Mouse (Mus musculus): Measurements from ENCODE around the gene Tdpoz3. TPM values are rescaled to one million over a fixed set of nuclear protein-coding genes. Genes with fewer than 3 reads are reported as not detected.
"Not testable (repeated sequence)": the region's sequence is repeated elsewhere in the genome, so short reads cannot be mapped to it uniquely, and the experiment has no call there.

Gene Tdpoz3
- not detected in 2 replicates for polyA plus RNA-seq (2014; fragmentation: Nextera tagmentation; extraction: Ambion mirVana)

- H3K4me3 ChIP-seq (ENCODE audit: low read depth, low read length); H3K36me3 ChIP-seq (ENCODE audit: control insufficient read depth, insufficient read depth, low read length); H3K4me1 ChIP-seq (replicated peaks; ENCODE audit: control insufficient read depth, insufficient read depth, low read length); DNase-seq (ENCODE audit: low spot score); H3K27ac ChIP-seq (ENCODE audit: low read depth, low read length); ATAC-seq (replicated peaks; ENCODE audit: low FRiP score); H3K9me3 ChIP-seq (ENCODE audit: control insufficient read depth, low read length); H3K27me3 ChIP-seq (replicated peaks; ENCODE audit: control insufficient read depth, insufficient read depth, low read length); H3K4me2 ChIP-seq; H3K9ac ChIP-seq (ENCODE audit: low read depth, low read length): not testable (repeated sequence)
- WGBS, result 71% methylated on average over 1 of the region's 1 CpGs
Measured at GRCm38 (mm10) chr3:93825720-93826119, at the start of gene Tdpoz3. Gene Tdpoz3, plus strand, starts transcription at chr3:93826020.

- H3K27ac ChIP-seq (ENCODE audit: low read depth, low read length); DNase-seq (ENCODE audit: low spot score); H3K27me3 ChIP-seq (replicated peaks; ENCODE audit: control insufficient read depth, insufficient read depth, low read length); H3K9ac ChIP-seq (ENCODE audit: low read depth, low read length); ATAC-seq (replicated peaks; ENCODE audit: low FRiP score); H3K9me3 ChIP-seq (ENCODE audit: control insufficient read depth, low read length); H3K36me3 ChIP-seq (ENCODE audit: control insufficient read depth, insufficient read depth, low read length); H3K4me1 ChIP-seq (replicated peaks; ENCODE audit: control insufficient read depth, insufficient read depth, low read length); H3K4me2 ChIP-seq; H3K4me3 ChIP-seq (ENCODE audit: low read depth, low read length): not testable (repeated sequence)
Measured at GRCm38 (mm10) chr3:93796098-93796497, 29.7 kb upstream of the Tdpoz3 start, which contains the start of gene Tdpoz4. Gene Tdpoz4, plus strand, starts transcription at chr3:93796398.

DNA sequence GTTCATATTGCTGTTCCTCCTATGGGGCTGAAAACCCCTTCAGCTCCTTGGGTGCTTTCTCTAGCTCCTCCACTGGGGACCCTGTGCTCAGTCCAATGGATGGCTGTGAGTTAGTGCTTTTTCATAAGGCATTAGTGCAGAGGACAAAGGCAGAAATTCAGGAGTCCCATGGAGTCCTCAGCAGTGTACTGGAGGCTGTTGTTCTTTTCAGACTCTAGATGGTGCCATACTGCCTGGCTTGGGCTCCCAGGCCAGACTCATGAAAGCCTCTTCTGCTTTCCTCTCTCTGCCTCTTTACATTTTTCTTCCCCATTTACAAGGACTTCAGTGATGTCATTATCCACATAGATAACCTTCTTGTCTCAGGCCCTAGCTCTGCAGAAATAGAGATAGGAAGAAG lies 12.5 kb upstream of the Tdpoz3 start:
- not testable (repeated sequence) for H3K4me3 ChIP-seq (ENCODE audit: low read depth, low read length); H3K4me1 ChIP-seq (replicated peaks; ENCODE audit: control insufficient read depth, insufficient read depth, low read length); H3K27ac ChIP-seq (ENCODE audit: low read depth, low read length); DNase-seq (ENCODE audit: low spot score); ATAC-seq (replicated peaks; ENCODE audit: low FRiP score); H3K36me3 ChIP-seq (ENCODE audit: control insufficient read depth, insufficient read depth, low read length); H3K4me2 ChIP-seq; H3K9me3 ChIP-seq (ENCODE audit: control insufficient read depth, low read length); H3K27me3 ChIP-seq (replicated peaks; ENCODE audit: control insufficient read depth, insufficient read depth, low read length); H3K9ac ChIP-seq (ENCODE audit: low read depth, low read length)

DNA sequence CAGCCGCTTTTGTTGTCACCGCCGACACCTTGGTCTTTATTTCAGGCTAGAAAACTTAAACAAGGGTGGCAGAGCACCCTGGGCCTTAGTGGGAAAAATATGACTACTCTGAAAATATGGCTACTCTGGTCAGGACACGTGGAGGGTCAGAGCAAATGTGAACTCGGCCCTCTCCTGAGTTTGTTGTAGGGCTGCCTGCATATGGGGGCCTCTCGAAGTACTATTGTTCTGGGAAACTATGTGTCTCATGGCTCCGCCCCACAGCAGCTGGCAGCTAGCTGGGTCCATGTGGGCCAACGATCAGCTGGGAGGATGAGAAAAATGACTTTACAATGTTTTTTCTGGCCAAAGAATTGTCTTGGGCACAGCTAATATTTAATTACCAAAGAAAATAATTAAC lies 33.1 kb downstream of the Tdpoz3 start:
- H3K27me3 ChIP-seq (replicated peaks; ENCODE audit: control insufficient read depth, insufficient read depth, low read length); H3K4me2 ChIP-seq; H3K4me3 ChIP-seq (ENCODE audit: low read depth, low read length); H3K36me3 ChIP-seq (ENCODE audit: control insufficient read depth, insufficient read depth, low read length); H3K4me1 ChIP-seq (replicated peaks; ENCODE audit: control insufficient read depth, insufficient read depth, low read length); DNase-seq (ENCODE audit: low spot score); ATAC-seq (replicated peaks; ENCODE audit: low FRiP score); H3K9me3 ChIP-seq (ENCODE audit: control insufficient read depth, low read length); H3K9ac ChIP-seq (ENCODE audit: low read depth, low read length); H3K27ac ChIP-seq (ENCODE audit: low read depth, low read length): not testable (repeated sequence)
- 81% methylated on average over 8 of the region's 8 CpGs for WGBS

DNA sequence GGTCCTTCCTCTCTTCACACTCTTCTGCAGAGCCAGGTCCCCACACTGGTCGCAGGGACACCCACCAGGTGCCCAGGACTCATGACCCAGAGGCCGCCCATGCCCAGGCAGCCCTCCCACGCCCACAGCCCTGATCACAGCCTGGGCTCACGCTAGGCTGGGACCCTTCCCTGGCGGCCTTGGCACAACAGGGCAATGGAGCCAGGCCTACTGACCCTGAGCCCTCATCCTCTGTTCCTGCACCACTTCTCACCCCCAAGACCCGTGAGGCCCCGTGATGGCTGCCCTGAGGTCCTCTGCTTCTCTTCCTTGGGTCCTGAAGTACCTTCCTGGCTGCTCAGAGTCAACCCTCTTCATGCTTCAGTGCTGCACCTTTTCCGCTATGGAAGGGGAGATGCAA lies 44.8 kb downstream of the Tdpoz3 start:
- ATAC-seq (replicated peaks; ENCODE audit: low FRiP score), result not testable (repeated sequence)
- 79% methylated on average over 3 of the region's 8 CpGs for WGBS

More for the DNA sequence above, 44.8 kb downstream of the Tdpoz3 start:
- H3K9ac ChIP-seq (ENCODE audit: low read depth, low read length); H3K27ac ChIP-seq (ENCODE audit: low read depth, low read length); H3K4me2 ChIP-seq; H3K4me3 ChIP-seq (ENCODE audit: low read depth, low read length); H3K9me3 ChIP-seq (ENCODE audit: control insufficient read depth, low read length); H3K4me1 ChIP-seq (replicated peaks; ENCODE audit: control insufficient read depth, insufficient read depth, low read length); H3K27me3 ChIP-seq (replicated peaks; ENCODE audit: control insufficient read depth, insufficient read depth, low read length); H3K36me3 ChIP-seq (ENCODE audit: control insufficient read depth, insufficient read depth, low read length); DNase-seq (ENCODE audit: low spot score): not testable (repeated sequence)

Other genes with a start within 250 kb of the Tdpoz3 start
- gene Tdpoz2, start 173.3 kb upstream of the Tdpoz3 start, polyA plus RNA-seq (2014; fragmentation: Nextera tagmentation; extraction: Ambion mirVana), result not detected in 2 replicates
- not detected in 2 replicates for gene Tdpoz1, start 149.7 kb upstream of the Tdpoz3 start, polyA plus RNA-seq (2014; fragmentation: Nextera tagmentation; extraction: Ambion mirVana)
- gene Gm37596, start 132.9 kb upstream of the Tdpoz3 start, polyA plus RNA-seq (2014; fragmentation: Nextera tagmentation; extraction: Ambion mirVana), result not detected in 2 replicates
- gene Gm5773, start 53.0 kb upstream of the Tdpoz3 start, polyA plus RNA-seq (2014; fragmentation: Nextera tagmentation; extraction: Ambion mirVana), result not detected in 2 replicates
- gene Tdpoz4, start 29.6 kb upstream of the Tdpoz3 start, polyA plus RNA-seq (2014; fragmentation: Nextera tagmentation; extraction: Ambion mirVana), result not detected in 2 replicates
- gene Gm9117, start 117.5 kb downstream of the Tdpoz3 start, polyA plus RNA-seq (2014; fragmentation: Nextera tagmentation; extraction: Ambion mirVana), result not detected in 2 replicates
- gene Tdpoz5, start 135.3 kb downstream of the Tdpoz3 start, polyA plus RNA-seq (2014; fragmentation: Nextera tagmentation; extraction: Ambion mirVana), result not detected in 2 replicates
- not detected in 2 replicates for gene Gm9125, start 228.9 kb downstream of the Tdpoz3 start, polyA plus RNA-seq (2014; fragmentation: Nextera tagmentation; extraction: Ambion mirVana)
- gene Gm10697, start 246.6 kb downstream of the Tdpoz3 start, polyA plus RNA-seq (2014; fragmentation: Nextera tagmentation; extraction: Ambion mirVana), result not detected in 2 replicates

All from liver, embryonic 11.5 days (tissue).